ENCODE assay signal across 28 mouse cellular contexts in the genomic region with DNA sequence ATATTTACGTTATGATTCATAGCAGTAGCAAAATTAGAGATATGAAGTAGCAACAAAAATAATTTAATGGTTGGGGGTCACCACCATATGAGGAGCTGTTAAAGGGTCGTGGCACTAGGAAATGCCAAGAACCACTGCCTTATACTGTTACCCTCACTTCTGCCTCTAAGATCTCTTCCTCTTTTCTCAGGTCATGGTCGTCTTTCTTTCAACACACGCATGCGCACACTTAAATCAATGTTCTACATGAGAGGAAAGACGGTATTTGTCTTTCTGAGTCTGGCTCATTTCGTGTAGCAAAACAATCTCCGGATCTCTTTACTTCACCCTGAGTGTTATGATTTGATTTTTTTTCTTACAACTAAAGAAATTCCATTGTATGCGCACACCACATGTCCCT. TPM values are rescaled to one million over a fixed set of nuclear protein-coding genes. Genes with fewer than 3 reads are reported as not detected.
"Had no signal": no experiment of that assay in that cellular context is flagged by ENCODE, and none has a peak within 500 bp of the region (broad histone marks: within the 10 kb centered on the region; RNA-seq: fewer than 3 reads in every experiment).

No protein-coding gene starts in this region.

- H3K36me3 ChIP-seq: midbrain, embryonic 10.5 days had no signal

- H3K9ac ChIP-seq: kidney, embryonic 15.5 days; limb, embryonic 12.5 days; limb, embryonic 15.5 days; liver, embryonic 14.5 days; liver, postnatal 0 days; lung, embryonic 14.5 days; midbrain, embryonic 13.5 days had no signal

- H3K4me3 ChIP-seq: kidney, embryonic 15.5 days; limb, embryonic 12.5 days; limb, embryonic 15.5 days; megakaryocyte, embryonic 14.5 days; midbrain, embryonic 10.5 days; midbrain, embryonic 13.5 days had no signal

- DNase-seq: kidney, adult 11 months; kidney, adult 8-10 months; kidney, postnatal 10 days; kidney, postnatal 36 days; left cerebral cortex, postnatal 4 days; liver, postnatal 0 days; lung, embryonic 14.5 days; thymus, adult 18-20 months; thymus, postnatal 25 days had no signal

- H3K4me1 ChIP-seq: limb, embryonic 12.5 days; limb, embryonic 15.5 days; midbrain, embryonic 10.5 days had no signal

- H3K27me3 ChIP-seq: kidney, embryonic 15.5 days; limb, embryonic 12.5 days; limb, embryonic 15.5 days; megakaryocyte, embryonic 14.5 days; midbrain, embryonic 13.5 days had no signal

- H3K9me3 ChIP-seq: kidney, embryonic 15.5 days; limb, embryonic 12.5 days; limb, embryonic 15.5 days; megakaryocyte, embryonic 14.5 days; midbrain, embryonic 10.5 days; midbrain, embryonic 13.5 days had no signal

- H3K27ac ChIP-seq: kidney, embryonic 15.5 days; limb, embryonic 12.5 days; limb, embryonic 15.5 days; liver, embryonic 14.5 days; macrophage; midbrain, embryonic 10.5 days; midbrain, embryonic 13.5 days had no signal

- H3K4me2 ChIP-seq: kidney, embryonic 15.5 days; limb, embryonic 12.5 days; limb, embryonic 15.5 days; liver, embryonic 11.5 days; lung, embryonic 14.5 days; midbrain, embryonic 13.5 days had no signal

- ATAC-seq: liver, postnatal 0 days; lung, postnatal 0 days; midbrain, embryonic 13.5 days had no signal

RNA-seq across cellular contexts. Expression of a gene that starts 8.3 kb away (rescaled TPM):
- polyA plus RNA-seq: kidney, embryonic 15.5 days; limb, embryonic 12.5 days; limb, embryonic 15.5 days; liver, embryonic 11.5 days; lung, embryonic 14.5 days; lung, postnatal 0 days; macrophage; midbrain, embryonic 13.5 days; neural tube, embryonic 14.5 days; stomach, embryonic 16.5 days had no signal

RNA-seq across cellular contexts. Expression of a gene that starts 15.3 kb away (rescaled TPM):
- total RNA-seq: layer of hippocampus, postnatal 14 days had no signal
- polyA plus RNA-seq: liver, embryonic 11.5 days; liver, postnatal 0 days; lung, embryonic 14.5 days; lung, postnatal 0 days; midbrain, embryonic 13.5 days; neural tube, embryonic 11.5 days; neural tube, embryonic 14.5 days had no signal

RNA-seq across cellular contexts. Expression of a gene that starts 34.8 kb away (rescaled TPM):
- total RNA-seq: layer of hippocampus, postnatal 14 days; left cerebral cortex, adult 8-10 months; left cerebral cortex, postnatal 14 days; left cerebral cortex, postnatal 4 days; midbrain, postnatal 0 days had no signal
- polyA plus RNA-seq: kidney, embryonic 15.5 days; limb, embryonic 12.5 days; limb, embryonic 15.5 days; liver, embryonic 11.5 days; liver, embryonic 14.5 days; liver, postnatal 0 days; lung, embryonic 14.5 days; lung, postnatal 0 days; macrophage; midbrain, embryonic 10.5 days; midbrain, embryonic 13.5 days; midbrain, postnatal 0 days; neural tube, embryonic 11.5 days; neural tube, embryonic 14.5 days; small intestine, adult 2 months; stomach, embryonic 16.5 days; testis, adult 2 months had no signal

RNA-seq across cellular contexts. Expression of a gene that starts 52.8 kb away (rescaled TPM):
- total RNA-seq: layer of hippocampus, postnatal 14 days; left cerebral cortex, adult 8-10 months; left cerebral cortex, postnatal 14 days; left cerebral cortex, postnatal 4 days; midbrain, postnatal 0 days had no signal
- polyA plus RNA-seq: kidney, embryonic 15.5 days; limb, embryonic 12.5 days; limb, embryonic 15.5 days; liver, embryonic 11.5 days; liver, embryonic 14.5 days; liver, postnatal 0 days; lung, embryonic 14.5 days; lung, postnatal 0 days; macrophage; midbrain, embryonic 10.5 days; midbrain, embryonic 13.5 days; midbrain, postnatal 0 days; neural tube, embryonic 11.5 days; neural tube, embryonic 14.5 days; small intestine, adult 2 months; stomach, embryonic 16.5 days; testis, adult 2 months had no signal
